Mouse (Mus musculus): ENCODE data around the gene Tmem39a. TPM values are rescaled to one million over a fixed set of nuclear protein-coding genes. Genes with fewer than 3 reads are reported as not detected.

Gene Tmem39a
- polyA plus RNA-seq, 1 experiment = 126 TPM

GRCm38 (mm10) chr16:38609092-38609491 lies 50.6 kb downstream of the Tmem39a start:
- H3K27me3 ChIP-seq (ENCODE audit: control insufficient read depth, insufficient read depth, low read length) = no peaks in the 10 kb centered on the region
- no peak overlapping the region for H3K27ac ChIP-seq (ENCODE audit: control insufficient read depth, insufficient read depth, low read length)
- DNase-seq = no peak
- H3K36me3 ChIP-seq (ENCODE audit: control insufficient read depth, insufficient read depth, low read length) = peaks cover 8% of the 10 kb centered on the region; the same call in 1 of the 2 replicates
- H3K4me1 ChIP-seq (replicated peaks; ENCODE audit: control insufficient read depth, insufficient read depth, low read length) = no peaks in the 10 kb centered on the region
- no peak overlapping the region for H3K4me3 ChIP-seq (ENCODE audit: control insufficient read depth, insufficient read depth, low read length)
- TF ChIP-seq CTCF (IDR thresholded peaks at IDR 0.05; ENCODE audit: borderline replicate concordance, control insufficient read depth, extremely low read depth, insufficient read depth, low read length, poor library complexity) = no peak
- no peak for TF ChIP-seq POLR2A (IDR thresholded peaks at IDR 0.05; ENCODE audit: control insufficient read depth, extremely low read depth, insufficient read depth, low read length, poor library complexity)
- 93% methylated on average over 18 of the region's 18 CpGs for WGBS

GRCm38 (mm10) chr16:38612646-38613045 lies 54.1 kb downstream of the Tmem39a start:
- Histone ChIP-seq H3K4me1 (replicated peaks; ENCODE audit: control insufficient read depth, insufficient read depth, low read length) (no peaks in the 10 kb centered on the region; the same call in 1 of the 2 replicates), H3K4me3 (ENCODE audit: control insufficient read depth, insufficient read depth, low read length) (no peak overlapping the region), H3K27ac (ENCODE audit: control insufficient read depth, insufficient read depth, low read length) (no peak overlapping the region), H3K36me3 (ENCODE audit: control insufficient read depth, insufficient read depth, low read length) (peaks cover 8% of the 10 kb centered on the region; the same call in 1 of the 2 replicates), H3K27me3 (ENCODE audit: control insufficient read depth, insufficient read depth, low read length) (no peaks in the 10 kb centered on the region)
- no peak for TF ChIP-seq POLR2A (IDR thresholded peaks at IDR 0.05; ENCODE audit: control insufficient read depth, extremely low read depth, insufficient read depth, low read length, poor library complexity)
- no peak for TF ChIP-seq CTCF (IDR thresholded peaks at IDR 0.05; ENCODE audit: borderline replicate concordance, control insufficient read depth, extremely low read depth, insufficient read depth, low read length, poor library complexity)
- no peak for DNase-seq
- 88% methylated on average over 5 of the region's 5 CpGs for WGBS

GRCm38 (mm10) chr16:38613646-38614045 lies 55.1 kb downstream of the Tmem39a start:
- H3K36me3 ChIP-seq (ENCODE audit: control insufficient read depth, insufficient read depth, low read length) = peaks cover 8% of the 10 kb centered on the region; the same call in 1 of the 2 replicates
- TF ChIP-seq POLR2A (IDR thresholded peaks at IDR 0.05; ENCODE audit: control insufficient read depth, extremely low read depth, insufficient read depth, low read length, poor library complexity) (no peak), CTCF (IDR thresholded peaks at IDR 0.05; ENCODE audit: borderline replicate concordance, control insufficient read depth, extremely low read depth, insufficient read depth, low read length, poor library complexity) (no peak)
- WGBS = 98% methylated on average over 6 of the region's 6 CpGs

GRCm38 (mm10) chr16:38617977-38618376 lies 59.5 kb downstream of the Tmem39a start:
- DNase-seq = no peak
- WGBS = 97% methylated on average over 13 of the region's 13 CpGs
- Histone ChIP-seq H3K27me3 (ENCODE audit: control insufficient read depth, insufficient read depth, low read length) (no peaks in the 10 kb centered on the region), H3K36me3 (ENCODE audit: control insufficient read depth, insufficient read depth, low read length) (peaks cover 3% of the 10 kb centered on the region; the same call in 1 of the 2 replicates), H3K27ac (ENCODE audit: control insufficient read depth, insufficient read depth, low read length) (no peak overlapping the region), H3K4me3 (ENCODE audit: control insufficient read depth, insufficient read depth, low read length) (no peak overlapping the region), H3K4me1 (replicated peaks; ENCODE audit: control insufficient read depth, insufficient read depth, low read length) (no peaks in the 10 kb centered on the region; the same call in 1 of the 2 replicates)
- TF ChIP-seq CTCF (IDR thresholded peaks at IDR 0.05; ENCODE audit: borderline replicate concordance, control insufficient read depth, extremely low read depth, insufficient read depth, low read length, poor library complexity) (no peak), POLR2A (IDR thresholded peaks at IDR 0.05; ENCODE audit: control insufficient read depth, extremely low read depth, insufficient read depth, low read length, poor library complexity) (no peak)

More at GRCm38 (mm10) chr16:38613646-38614045, 55.1 kb downstream of the Tmem39a start:
- no peak overlapping the region for H3K4me3 ChIP-seq (ENCODE audit: control insufficient read depth, insufficient read depth, low read length)
- no peaks in the 10 kb centered on the region for H3K27me3 ChIP-seq (ENCODE audit: control insufficient read depth, insufficient read depth, low read length)
- no peak for DNase-seq
- H3K27ac ChIP-seq (ENCODE audit: control insufficient read depth, insufficient read depth, low read length) = no peak overlapping the region
- no peaks in the 10 kb centered on the region; the same call in 1 of the 2 replicates for H3K4me1 ChIP-seq (replicated peaks; ENCODE audit: control insufficient read depth, insufficient read depth, low read length)

GRCm38 (mm10) chr16:38619054-38619453 lies 60.6 kb downstream of the Tmem39a start:
- no peaks in the 10 kb centered on the region for H3K27me3 ChIP-seq (ENCODE audit: control insufficient read depth, insufficient read depth, low read length)
- peak; percentile 85; the same call in 1 of the 2 replicates for TF ChIP-seq CTCF (IDR thresholded peaks at IDR 0.05; ENCODE audit: borderline replicate concordance, control insufficient read depth, extremely low read depth, insufficient read depth, low read length, poor library complexity)
- no peak for TF ChIP-seq POLR2A (IDR thresholded peaks at IDR 0.05; ENCODE audit: control insufficient read depth, extremely low read depth, insufficient read depth, low read length, poor library complexity)
- H3K27ac ChIP-seq (ENCODE audit: control insufficient read depth, insufficient read depth, low read length) = no peak overlapping the region
- H3K4me3 ChIP-seq (ENCODE audit: control insufficient read depth, insufficient read depth, low read length) = no peak overlapping the region
- peaks cover 3% of the 10 kb centered on the region; the same call in 1 of the 2 replicates for H3K36me3 ChIP-seq (ENCODE audit: control insufficient read depth, insufficient read depth, low read length)
- peak; percentile 68 for DNase-seq
- 36% methylated on average over 6 of the region's 6 CpGs for WGBS
- H3K4me1 ChIP-seq (replicated peaks; ENCODE audit: control insufficient read depth, insufficient read depth, low read length) = no peaks in the 10 kb centered on the region; the same call in 1 of the 2 replicates

- Histone ChIP-seq H3K4me3 (ENCODE audit: control insufficient read depth, insufficient read depth, low read length) (no peak overlapping the region), H3K4me1 (replicated peaks; ENCODE audit: control insufficient read depth, insufficient read depth, low read length) (no peaks in the 10 kb centered on the region), H3K27me3 (ENCODE audit: control insufficient read depth, insufficient read depth, low read length) (no peaks in the 10 kb centered on the region), H3K36me3 (ENCODE audit: control insufficient read depth, insufficient read depth, low read length) (peaks cover 7% of the 10 kb centered on the region; the same call in 1 of the 2 replicates), H3K27ac (ENCODE audit: control insufficient read depth, insufficient read depth, low read length) (no peak overlapping the region)
- TF ChIP-seq POLR2A (IDR thresholded peaks at IDR 0.05; ENCODE audit: control insufficient read depth, extremely low read depth, insufficient read depth, low read length, poor library complexity) = no peak
- 98% methylated on average over 16 of the region's 16 CpGs for WGBS
- no peak for DNase-seq
These were observed 62.4 kb downstream of the Tmem39a start for GRCm38 (mm10) chr16:38620696-38621450.
